Mouse (Mus musculus): ENCODE results near the gene Fbxl7. TPM values are rescaled to one million over a fixed set of nuclear protein-coding genes. Genes with fewer than 3 reads are reported as not detected.

Gene Fbxl7
- under 1 TPM in 1 of 2 experiments, not detected in 1; 0.20 TPM for polyA plus RNA-seq (2017; shearing (Covaris generic))

DNA sequence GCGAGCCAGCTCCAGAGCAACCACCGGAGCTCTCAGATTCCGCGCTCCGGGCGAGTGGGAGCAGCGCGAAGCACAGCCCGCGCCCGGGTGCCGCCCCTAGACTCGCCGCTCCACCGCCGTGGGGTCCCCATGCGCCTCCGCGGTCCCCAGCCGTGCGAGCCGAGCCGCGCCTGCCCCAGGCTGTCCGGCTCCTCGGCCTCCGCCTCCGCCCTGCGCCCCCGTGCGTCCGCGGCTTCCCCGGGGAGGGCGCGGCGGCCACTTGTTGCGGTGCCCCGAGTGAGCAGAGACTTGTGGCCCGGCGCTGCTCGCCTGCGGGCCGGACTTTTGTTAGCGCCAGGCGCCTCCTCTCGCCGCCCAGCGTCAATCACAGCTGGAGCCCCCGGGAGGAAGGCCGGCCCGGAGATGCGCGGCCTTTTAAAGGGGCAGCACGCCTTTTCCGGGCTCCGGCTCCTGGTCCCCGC lies at the start of gene Fbxl7:
Gene Fbxl7, minus strand, starts transcription at position 330 of the 461 bp plus-strand sequence.
- ATAC-seq: no peak

DNA sequence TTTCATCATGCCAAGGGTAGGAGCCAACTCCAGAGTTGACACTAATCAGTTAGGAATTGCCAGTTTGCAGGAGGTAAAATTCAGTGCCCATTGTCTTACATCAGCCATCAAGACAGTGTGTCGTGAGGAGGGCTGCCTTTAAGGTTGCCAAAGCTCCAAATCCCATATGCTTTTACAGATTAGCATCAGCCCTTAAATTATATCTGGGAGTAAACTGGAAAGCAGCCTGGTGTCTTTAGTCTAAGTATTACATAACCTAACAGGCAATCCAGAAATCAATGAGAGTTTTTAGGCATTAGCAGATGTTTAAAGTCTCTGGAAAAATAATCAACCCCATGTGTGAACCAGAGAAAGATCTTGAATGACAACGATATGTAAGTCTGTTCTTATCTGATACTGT lies 26.6 kb upstream of the Fbxl7 start:
- no peak for ATAC-seq

DNA sequence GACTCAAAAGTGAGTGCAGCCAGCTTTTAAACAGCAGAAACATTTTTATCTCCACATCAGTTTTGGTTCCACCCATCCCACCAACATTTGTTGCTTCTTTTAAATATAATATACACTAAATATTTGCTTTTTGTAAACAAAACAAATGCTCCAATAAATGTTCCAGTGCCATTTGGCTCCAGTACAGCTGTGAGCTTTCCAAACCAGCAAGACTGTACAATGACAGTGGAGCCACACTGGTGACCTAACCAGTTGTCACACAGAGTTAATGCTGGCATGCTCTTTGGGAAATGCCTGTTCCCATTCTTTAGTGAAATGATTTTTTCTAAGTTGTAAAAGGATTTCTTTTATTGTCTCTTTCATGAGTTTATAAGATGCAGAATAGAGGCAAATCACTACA lies 18.0 kb upstream of the Fbxl7 start:
- ATAC-seq: no peak

DNA sequence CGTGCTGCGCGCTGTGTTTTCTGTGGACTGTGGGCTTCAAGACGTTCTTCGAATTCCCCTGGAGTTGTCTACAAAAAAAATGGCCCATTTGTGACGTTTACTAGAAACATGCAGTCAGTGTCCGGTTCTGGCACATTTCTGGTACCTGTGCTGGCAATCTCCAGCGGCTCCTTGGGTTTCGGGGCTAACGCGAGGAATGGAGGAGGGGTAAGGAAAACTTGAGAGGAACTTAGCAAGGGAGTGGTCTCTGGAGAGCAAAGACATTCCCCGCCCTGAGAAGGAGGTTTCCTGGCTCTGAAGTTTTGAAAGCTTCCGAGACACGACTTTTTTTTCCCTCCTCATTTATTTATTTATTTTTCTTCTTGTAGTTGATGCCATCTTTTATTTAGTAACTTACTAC lies 381 bp upstream of the Fbxl7 start:
- no peak for ATAC-seq

DNA sequence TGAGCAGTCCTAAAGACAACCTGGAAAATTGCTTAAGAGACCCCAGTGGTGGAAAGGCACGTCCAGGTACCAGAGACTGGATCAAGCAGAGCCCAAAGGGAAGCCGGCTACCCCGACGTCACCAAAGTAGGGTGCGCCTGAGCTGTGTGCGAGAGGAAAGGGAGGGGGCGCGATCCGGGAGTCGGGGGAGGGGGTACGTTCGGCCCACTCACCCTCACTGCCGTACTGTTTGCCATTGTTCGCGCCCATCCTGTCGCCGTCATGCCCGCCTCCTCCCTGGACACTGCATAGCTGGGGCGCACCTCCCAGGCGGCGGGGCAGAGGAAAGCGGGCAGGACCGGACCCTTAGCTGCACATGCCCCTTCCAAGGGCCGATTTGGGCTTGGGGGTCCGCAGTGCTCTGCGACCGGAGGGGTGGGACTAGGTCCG lies 565 bp downstream of the Fbxl7 start:
- no peak for ATAC-seq

DNA sequence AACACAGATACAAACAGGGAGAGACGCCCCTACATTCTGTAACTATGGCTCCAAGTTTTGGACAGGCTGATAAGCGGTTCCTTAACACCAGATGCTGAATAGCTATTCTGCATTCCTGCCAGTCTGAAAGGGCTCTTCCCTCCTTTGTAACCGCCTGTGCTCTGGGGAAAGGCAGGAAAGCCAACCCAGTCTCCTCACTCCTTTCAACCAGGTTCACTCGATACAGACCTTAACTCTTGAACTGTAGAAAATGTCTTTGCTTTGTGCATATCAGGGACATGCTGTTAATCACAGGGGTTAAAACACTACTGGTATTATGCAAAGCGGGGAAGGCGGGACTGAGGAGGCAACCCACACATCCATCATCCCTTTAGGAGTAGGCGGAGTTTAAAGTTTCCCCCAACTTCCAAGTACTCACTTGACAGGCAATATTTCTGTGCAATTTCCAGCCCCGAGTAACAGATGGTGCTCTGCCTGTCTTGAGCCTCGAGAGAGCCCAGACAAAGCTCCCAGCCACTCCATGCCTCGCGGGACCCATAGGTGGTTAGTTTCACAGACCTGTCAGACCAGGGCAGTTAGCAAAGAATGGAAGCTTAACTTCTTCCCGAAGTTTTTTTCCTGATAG lies 1.2 kb downstream of the Fbxl7 start:
- no peak for ATAC-seq

DNA sequence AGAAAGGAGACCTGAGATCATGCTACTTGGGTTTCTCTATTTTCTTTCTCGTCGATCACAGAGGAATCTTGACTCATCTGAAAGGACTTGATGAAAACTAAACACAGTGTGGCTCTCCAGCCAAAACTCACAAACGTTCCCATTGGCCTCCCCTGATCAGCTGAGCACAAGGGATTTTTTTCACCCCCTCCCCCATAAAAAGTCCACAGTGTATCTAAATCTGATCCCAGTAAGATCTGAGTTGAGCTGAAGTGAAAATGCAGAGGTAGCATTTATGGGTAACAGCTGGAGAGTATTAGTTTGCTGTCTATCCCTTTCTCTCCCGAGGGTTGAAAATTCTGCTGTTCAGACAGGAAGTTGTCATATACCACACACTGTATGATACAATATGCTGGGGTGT lies 2.2 kb downstream of the Fbxl7 start:
- no peak for ATAC-seq

DNA sequence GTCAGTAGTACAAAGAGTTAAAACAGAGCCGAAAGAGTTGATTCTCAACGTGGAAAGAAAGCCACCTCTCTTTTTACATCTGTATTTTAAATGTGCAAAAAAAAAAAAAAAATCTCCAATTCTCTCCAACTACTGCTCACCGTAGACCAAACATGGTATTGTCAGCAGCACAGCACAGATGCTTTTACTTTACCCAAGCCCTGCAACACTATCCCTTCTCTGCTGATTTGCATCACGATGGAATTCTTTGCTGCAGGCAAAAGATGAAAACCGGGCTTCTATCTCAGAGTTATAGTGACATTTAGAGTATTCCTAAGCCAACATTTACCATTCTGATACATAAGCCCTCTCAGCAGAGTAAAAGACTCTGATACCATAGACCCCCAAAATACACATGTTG lies 5.4 kb downstream of the Fbxl7 start:
- ATAC-seq: no peak

DNA sequence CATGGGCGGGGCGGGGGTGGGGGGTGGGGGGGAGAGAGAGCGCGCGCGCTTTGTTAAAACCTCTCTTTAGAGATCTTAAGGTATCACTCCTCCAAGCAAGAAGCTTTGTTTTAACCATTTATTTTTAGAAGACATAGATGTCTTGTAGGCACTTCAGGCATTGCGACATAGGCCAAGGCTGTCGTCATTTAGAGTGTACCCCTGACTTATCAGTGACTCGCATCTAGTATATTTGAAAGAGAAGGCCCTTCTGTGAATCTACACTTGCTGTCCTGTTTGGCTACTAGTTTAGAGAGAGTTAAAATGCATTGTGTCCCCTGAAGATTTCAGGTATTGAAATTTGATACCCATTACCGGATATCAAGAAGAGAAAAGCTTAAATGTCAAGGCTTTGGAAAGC lies 7.2 kb downstream of the Fbxl7 start:
- no peak for ATAC-seq

DNA sequence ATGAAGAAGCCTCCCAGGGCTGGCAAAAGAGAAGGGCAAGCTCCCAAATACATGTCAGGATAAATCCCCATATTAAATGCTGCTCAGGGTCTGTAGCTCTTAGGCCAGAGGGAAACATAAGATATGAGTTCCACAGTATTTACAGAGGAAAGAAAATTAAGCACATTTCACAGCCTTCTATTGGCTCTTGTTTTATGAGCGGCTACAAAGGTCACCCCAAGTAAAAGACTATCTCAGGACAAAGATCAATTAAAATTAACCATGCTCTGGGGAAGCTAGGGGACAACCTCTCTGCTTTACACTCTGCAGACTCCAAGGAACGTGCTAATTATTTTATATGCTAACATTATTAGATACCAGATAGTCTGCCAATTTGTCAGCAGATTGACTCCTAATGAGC lies 9.4 kb downstream of the Fbxl7 start:
- no peak for ATAC-seq

DNA sequence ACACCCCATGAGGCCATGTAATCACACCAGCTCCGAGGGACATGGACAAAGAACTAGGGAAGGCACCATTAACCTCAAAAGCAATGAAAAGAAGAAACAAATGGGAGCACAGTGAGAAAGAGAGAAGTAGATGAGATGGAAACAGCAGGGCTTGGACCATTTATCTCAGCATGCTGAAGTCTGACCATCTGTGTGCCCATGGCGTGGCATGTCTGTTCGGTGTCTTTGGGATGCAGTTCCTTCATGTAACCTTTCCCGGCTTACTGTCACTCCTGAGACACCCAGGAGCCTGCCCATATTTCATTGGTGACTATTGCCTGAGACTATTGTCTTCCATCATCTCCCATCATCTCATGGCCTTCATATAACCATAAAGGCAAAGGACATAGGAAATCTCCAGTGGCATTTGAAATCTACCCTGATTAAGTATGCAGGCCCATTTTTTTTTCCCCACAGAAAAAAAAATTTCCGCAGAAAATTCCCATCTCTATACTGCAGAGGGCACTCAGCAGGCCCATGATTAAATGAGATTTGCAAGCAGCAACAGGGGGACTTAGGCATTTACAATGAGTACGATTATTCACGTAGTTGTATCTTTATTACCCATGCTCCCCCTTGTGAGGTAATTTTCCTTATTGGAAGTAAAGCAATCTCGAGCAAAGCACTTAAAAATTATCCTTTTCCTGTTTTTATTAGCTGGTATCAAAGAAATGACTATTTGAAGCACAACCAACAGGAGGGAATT lies 15.0 kb downstream of the Fbxl7 start:
- ATAC-seq: no peak

DNA sequence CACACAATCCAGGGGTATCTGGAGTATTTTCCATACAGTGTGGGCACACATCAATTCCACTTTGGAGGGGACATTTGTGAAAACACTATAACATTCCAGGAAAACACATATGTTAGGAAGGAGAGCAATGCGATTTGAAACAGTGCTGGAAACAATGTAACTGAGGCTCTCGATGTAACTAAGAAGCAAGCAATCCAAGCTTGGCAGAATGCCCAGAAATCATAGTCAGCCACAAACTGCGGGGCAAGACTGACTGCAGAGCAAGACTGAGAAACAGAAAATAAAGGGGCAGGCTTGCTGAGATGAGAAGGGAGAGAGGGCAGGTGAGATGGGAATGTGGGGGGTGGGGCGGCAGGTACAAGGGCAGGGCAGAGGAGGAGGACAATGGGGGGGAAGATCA lies 19.7 kb downstream of the Fbxl7 start:
- no peak for ATAC-seq

DNA sequence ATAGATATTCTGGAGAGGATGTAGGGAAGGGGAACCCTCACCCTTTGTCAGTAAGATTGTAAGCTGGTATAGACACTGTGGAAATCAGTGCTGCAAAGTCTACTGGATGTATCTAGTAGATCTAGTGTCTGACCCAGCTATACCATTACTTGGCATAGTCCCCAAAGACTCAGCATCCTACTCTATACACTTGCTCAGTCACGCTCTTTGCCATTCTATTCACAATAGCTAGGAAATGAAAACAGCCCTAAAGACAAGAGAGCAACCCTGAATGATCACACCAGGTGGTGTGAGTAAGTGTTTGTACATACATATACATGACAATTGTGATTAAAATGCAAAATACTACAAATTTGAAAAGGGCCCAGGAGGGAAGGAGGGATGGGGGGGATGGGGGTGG lies 23.1 kb downstream of the Fbxl7 start:
- no peak for ATAC-seq

DNA sequence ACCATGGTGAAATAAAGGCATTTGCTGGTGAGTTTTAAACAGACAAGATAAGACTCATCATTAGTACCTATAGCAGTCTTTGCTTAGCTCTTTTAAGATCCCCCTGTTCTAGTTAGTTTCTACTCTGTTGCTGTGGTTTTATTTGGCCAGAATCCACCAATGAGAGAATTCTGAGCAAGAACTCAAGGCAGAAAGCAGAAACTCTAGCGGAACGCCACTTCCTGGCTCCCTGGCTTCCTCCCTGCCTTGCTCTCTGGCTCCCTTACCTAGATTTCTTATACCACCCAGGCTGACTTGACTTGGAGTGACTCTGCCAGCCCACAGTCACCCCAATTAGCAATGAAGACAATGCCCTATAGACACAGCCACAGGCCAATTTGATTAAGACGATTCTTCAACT lies 26.2 kb downstream of the Fbxl7 start:
- no peak for ATAC-seq

DNA sequence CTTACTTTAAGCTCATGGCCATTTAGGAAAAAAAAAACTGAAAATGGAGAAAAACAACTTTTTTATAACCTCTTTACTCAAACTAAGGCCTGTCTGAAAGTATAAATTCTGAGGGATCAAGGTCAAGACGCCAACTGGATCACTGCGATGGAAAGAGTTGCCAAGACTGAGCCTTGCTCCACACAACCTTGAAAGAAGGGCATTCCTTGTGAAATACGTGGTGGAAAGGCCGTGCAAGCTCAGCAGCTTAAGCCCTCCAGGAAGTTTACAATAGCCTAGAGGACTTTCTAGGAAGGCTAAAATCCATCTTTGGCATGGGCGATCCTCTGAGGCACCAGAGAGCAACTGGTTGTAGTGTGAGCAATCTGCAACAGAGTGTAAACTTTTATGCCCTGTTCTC lies 27.9 kb downstream of the Fbxl7 start:
- no peak for ATAC-seq

DNA sequence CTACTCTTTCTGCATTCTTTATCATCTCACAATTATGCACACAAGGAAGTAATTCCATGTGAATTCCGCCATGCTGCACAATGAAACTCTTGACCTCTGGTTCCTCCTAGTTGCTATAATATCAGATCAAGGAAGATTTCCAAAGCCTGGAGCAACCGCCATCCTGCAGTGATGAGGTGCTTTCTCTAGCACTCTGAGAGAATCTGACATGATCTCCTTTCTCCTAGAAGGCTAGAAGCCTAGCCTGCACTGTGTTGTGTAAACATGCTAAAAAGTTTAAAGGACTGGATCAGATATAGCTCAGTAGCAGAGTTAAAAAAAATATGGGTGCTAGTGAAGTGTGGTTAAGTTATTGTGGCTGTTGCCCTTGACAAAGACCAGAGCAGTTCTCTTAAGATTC lies 33.2 kb downstream of the Fbxl7 start:
- no peak for ATAC-seq

DNA sequence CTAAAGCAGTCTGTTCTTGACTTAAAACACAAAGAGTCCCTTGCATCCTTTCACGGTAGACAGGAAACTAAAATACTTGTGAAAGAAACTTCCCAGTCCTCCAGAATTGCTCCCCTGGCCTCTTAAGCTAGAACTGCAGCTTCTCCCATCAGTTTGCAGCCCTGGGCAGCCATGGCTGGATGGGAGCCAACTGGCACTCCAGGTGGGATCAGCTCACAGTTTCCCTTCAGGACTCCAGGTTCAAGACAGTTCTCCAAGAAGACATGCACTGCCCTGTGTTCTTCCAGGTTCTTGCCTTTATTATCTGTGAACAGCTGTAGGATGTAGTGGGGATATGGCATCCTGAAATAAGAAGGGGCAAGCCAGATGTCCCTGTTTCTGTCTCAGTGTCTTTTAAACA lies 45.8 kb downstream of the Fbxl7 start:
- no peak for ATAC-seq

DNA sequence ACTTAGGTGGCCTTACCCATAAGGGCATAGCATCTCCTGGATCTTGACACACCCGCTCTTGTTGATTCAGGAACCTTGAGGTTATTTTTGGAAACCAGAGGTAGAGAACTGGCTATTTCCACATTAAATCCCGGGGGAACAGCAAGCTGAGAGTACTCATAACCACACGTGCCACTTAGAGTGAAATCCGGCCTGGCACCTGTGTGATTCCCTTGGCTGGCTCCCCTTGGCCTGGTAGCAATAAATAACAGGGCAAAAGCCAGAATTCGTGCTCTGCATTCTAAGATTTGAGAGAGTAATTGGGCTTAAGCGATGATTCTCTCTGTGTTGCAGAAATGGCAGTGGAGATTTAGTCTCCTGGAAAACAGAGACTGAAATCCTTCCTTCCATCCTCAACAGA lies 53.2 kb downstream of the Fbxl7 start:
- no peak for ATAC-seq

DNA sequence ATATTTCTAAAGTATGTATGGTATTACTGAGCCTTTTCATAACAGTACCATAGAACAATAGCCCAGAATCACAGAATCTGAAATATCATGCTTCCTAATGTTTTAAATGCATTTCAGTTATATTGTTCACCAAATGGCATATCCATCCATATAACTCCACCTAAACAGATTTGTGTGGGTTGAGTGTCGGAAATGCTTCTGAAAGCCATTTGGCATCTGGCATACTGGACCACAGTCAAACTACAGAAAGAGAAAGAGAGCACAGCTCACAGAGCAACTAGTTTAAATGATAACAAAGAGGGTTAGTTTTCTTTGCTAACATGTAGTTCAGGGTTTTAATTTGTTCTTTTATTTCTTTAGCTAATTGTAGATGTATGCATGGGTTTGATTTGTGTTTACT lies 57.0 kb downstream of the Fbxl7 start:
- no peak for ATAC-seq

DNA sequence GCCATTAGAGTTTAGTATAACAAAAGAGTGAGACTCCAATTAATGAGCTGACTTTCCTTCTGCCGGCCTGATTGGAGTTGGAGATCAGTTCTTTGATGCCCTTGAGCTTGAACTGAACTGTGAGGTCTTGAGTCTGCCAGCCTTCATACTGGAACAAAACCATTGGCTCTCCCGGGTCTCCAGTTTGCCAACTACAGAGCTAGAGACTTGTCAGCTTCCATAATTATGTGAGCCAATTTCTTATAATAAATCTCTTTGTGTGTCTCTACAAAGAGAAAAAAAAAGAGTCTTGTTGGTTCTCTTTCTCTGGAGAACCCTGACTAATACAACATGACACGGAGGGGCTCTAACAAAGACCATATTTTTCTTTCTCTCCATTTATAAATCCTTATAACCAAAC lies 58.2 kb downstream of the Fbxl7 start:
- ATAC-seq: no peak

DNA sequence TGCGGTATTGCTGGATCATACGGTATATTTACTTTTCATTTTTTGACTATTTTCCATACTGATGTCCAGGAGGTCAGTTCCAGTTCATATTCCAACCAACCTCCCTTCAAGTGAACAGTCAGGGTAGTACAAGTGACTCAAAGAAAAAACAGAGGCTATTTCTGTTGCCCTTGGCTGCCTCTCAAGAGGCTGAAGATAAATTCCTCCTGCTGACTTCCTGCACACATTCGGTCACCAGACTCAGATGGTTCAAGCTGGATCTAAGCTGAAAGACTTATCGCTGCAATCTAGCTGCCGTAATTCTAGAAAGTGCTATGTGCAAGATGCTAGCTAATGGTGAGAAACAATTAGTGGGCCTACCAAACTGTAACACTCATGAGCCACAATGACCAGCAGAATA lies 61.0 kb downstream of the Fbxl7 start:
- no peak for ATAC-seq

DNA sequence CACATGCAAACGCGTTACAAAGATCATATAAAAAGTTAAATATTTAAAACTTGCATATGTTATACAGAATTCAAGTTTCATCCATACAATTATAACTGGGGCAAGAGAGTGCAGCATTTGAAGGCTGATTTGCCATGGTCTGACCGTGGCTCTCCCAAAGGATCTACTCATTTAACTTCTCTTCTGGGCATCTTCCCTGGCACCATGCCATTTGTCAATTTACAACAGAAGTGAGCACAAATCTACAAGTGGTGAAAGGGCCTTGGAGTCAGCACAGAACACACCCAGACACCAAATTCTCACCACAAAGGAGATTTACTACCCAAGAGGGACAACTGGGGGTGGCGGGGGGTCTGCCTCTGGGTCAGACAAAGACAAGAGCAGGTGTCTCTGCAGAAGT lies 64.2 kb downstream of the Fbxl7 start:
- no peak for ATAC-seq

DNA sequence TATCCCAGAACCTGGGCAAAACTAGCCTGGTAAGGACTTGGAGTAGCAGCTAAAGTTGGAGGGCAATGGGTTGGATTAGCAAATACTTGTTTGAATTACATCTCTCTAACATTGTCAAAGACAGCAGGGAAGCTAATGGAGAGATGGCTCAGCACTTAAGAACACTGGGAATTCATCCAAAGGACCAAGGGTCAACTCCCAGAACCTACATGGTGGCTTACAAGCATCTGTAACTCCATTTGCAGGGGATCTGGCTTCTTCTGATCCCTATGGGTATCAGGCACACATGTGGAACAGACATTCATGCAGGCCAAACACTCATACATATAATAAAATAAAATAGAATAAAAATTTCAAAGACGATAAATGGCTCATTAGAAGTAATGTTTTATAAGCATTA lies 78.4 kb downstream of the Fbxl7 start:
- ATAC-seq: no peak

DNA sequence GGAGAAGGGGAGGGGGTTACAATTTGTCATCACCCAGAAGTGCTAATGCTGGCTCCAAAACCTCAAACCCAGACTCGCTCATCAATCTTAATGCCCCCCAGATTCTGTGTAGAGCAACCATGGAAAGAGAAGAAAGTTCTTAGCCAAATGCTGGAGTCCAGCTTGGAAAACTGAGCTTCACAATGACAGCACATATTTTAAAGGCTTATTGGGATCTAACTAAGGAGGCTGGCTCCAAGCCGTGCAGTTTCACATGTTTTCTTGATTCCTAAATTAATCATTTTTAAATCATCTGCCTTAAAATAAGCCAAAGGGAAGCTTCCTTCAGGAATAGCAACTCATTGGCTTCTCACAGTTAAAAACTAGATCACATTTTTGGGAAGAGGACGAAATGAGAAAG lies 82.5 kb downstream of the Fbxl7 start:
- no peak for ATAC-seq

DNA sequence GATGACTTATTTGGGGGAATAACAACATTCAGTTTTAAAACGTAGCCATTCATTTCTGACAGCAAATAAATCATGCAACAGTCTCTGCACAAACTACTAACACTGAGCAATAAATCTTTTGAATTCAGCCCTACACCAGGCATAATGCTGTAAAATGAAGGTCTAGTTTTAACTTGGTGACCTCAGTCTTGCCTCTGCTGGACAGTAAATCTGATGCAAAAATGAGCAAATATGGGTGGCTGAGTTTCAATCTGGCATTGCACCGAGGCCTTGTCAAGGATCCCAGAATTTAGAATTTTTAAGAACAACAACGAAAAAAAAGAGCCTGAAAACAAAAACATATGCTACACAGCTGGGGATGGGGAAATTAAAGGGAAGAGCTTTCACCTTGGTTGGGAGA lies 85.8 kb downstream of the Fbxl7 start:
- ATAC-seq: no peak

Measured in activated CD4-positive, CD25-positive, alpha-beta regulatory T cell, adult 4 months (primary cell).